Mouse (Mus musculus) lung, postnatal 0 days (tissue): ENCODE data around the gene Gsdmc4.
"Not testable (repeated sequence)": the region's sequence is repeated elsewhere in the genome, so short reads cannot be mapped to it uniquely, and the experiment has no call there.

Source experiments
- CTCF ChIP-seq: IDR thresholded peaks from 2 replicates; pipeline ENCODE4 v1.5.1; 2016; ENCODE audit warnings: antibody characterized with exemption, mild to moderate bottlenecking
- EP300 ChIP-seq: IDR thresholded peaks from 2 replicates; pipeline ENCODE4 v1.6.1; 2016; ENCODE audit warnings: antibody characterized with exemption, mild to moderate bottlenecking, control low read depth

- not testable (repeated sequence) for TF ChIP-seq CTCF, EP300
Observed at GRCm38 (mm10) chr15:63888440-63888839, 23.7 kb downstream of the Gsdmc4 start.
